Mouse (Mus musculus) small intestine, adult 10 weeks (tissue): Measurements from ENCODE around the gene Olfr1475. TPM values are rescaled to one million over a fixed set of nuclear protein-coding genes. Genes with fewer than 3 reads are reported as not detected.

Experiments
- polyA plus RNA-seq: library from polyadenylated mRNA; stranded (reverse); fragments of 350-450 nt; fragmentation: Illumina TruSeq; extraction: RNeasy Lipid Tissue Mini Kit (QIAGEN cat#74804); gene quantifications from one replicate; pipeline ENCODE4 v1.2.3, GENCODE M21; 2014; ENCODE audit warnings: low replicate concordance

Gene Olfr1475
- not detected for polyA plus RNA-seq

DNA sequence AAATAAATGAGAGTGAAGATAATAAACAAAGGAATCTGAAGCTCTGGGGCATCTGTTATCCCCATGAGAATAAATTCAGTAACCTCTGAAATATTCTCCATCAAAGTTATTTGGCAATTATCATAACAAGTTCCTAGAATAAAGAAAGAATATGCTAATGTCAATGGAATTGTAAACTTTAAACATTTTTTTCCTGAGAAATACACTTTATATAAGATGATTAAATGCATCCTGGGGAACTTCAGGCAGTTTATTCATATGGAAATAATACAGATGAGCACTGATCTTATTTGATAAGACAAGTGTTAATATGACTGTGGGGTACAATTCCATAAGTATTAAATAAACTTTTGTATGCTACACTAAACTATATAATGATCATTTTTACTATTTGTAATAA lies at the start of gene Olfr1475:
TSS of gene Olfr1475 (minus strand) at position 101 of the 400 bp plus-strand sequence.

GRCm38 (mm10) chr19:13527613-13528012 lies 47.6 kb upstream of the Olfr1475 start, which contains the start of gene Olfr1480:
Gene Olfr1480, plus strand, starts transcription at chr19:13527913.

GRCm38 (mm10) chr19:13500246-13500645 lies 20.2 kb upstream of the Olfr1475 start, which contains the start of gene Olfr1477:
Gene Olfr1477, plus strand, starts transcription at chr19:13500546.

DNA sequence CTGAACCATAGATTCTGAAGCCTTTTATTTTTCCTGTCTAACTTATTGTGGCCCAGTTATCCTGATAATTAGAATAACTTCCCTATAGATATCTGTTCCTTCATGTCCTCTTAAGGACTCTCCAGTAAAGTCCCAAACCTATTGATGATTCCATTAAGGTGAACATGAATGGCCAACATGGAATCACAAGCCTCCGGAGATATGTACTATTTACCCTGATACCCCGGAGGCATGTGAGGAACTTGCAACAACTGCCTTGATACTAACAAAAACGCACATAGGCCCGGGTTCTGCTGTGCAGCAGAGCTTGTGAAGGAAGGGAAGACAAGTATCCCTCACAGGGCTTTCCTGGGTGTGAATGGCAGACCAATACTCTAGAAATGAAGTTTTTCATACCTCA lies 10.7 kb downstream of the Olfr1475 start, which contains the start of gene Olfr1474:
TSS of gene Olfr1474 (plus strand) at position 301 of the 400 bp plus-strand sequence.

DNA sequence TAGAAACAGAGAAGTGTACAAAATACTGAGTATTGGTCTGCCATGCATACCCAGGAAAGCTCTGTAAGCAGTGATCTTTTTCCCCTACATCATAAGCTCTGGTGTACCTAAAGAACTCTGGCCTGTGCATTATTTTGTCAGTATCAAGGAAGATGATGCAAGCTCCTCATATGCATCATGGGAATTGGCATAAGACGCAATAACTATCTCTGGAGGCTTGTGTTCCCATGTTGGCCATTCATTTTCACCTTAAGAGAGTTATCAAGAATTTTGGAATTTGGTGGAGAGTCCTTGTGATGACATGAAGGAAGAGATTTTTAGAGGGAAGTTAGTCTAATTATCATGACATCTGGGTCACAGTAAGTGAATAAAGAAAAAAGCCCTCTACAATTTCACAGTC lies 24.0 kb downstream of the Olfr1475 start, which contains the start of gene Olfr1472:
TSS of gene Olfr1472 (minus strand) at position 101 of the 400 bp plus-strand sequence.

DNA sequence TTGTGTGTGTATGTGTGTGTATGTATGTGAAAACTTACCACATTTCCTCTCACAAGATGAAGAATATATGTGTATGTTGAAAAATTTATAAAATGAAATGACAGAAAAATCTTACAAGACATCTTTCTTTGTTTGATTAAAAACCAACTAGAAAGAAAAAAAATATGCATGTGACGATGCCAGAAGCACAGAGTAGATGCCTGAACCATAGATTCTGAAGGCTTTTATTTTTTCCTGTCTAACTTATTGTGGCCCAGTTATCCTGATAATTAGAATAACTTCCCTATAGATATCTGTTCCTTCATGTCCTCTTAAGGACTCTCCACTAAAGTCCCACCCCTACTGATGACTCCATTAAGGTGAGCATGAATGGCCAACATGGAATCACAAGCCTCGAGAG lies 36.9 kb downstream of the Olfr1475 start, which contains the start of gene Olfr1471:
TSS of gene Olfr1471 (plus strand) at position 301 of the 400 bp plus-strand sequence.

Other genes with a start within 250 kb of the Olfr1475 start
- gene Olfr1463, start 248.9 kb downstream of the Olfr1475 start, polyA plus RNA-seq = not detected
- gene Olfr1465, start 164.7 kb downstream of the Olfr1475 start, polyA plus RNA-seq = not detected
- not detected for gene Olfr1466, start 141.3 kb downstream of the Olfr1475 start, polyA plus RNA-seq
- gene Olfr1467, start 118.0 kb downstream of the Olfr1475 start, polyA plus RNA-seq = not detected
- gene Olfr1469, start 72.3 kb downstream of the Olfr1475 start, polyA plus RNA-seq = not detected
- not detected for gene Olfr1471, start 36.8 kb downstream of the Olfr1475 start, polyA plus RNA-seq
- not detected for gene Olfr1472, start 24.1 kb downstream of the Olfr1475 start, polyA plus RNA-seq
- gene Olfr1474, start 10.6 kb downstream of the Olfr1475 start, polyA plus RNA-seq = not detected
- gene Olfr1477, start 20.4 kb upstream of the Olfr1475 start, polyA plus RNA-seq = not detected
- gene Olfr1480, start 47.7 kb upstream of the Olfr1475 start, polyA plus RNA-seq = not detected
- not detected for gene Olfr1484, start 103.3 kb upstream of the Olfr1475 start, polyA plus RNA-seq
- not detected for gene Olfr1487, start 137.2 kb upstream of the Olfr1475 start, polyA plus RNA-seq
- gene Olfr1489, start 151.4 kb upstream of the Olfr1475 start, polyA plus RNA-seq = not detected
- gene Olfr1490, start 170.9 kb upstream of the Olfr1475 start, polyA plus RNA-seq = not detected
- not detected for gene Olfr1491, start 217.1 kb upstream of the Olfr1475 start, polyA plus RNA-seq
- not detected for gene Olfr1493-ps1, start 243.1 kb upstream of the Olfr1475 start, polyA plus RNA-seq